Mouse (Mus musculus) myocyte (in vitro differentiated cells): ENCODE results near the gene Ercc6. TPM values are rescaled to one million over a fixed set of nuclear protein-coding genes. Genes with fewer than 3 reads are reported as not detected.

Experiments
- H3K27me3 ChIP-seq: one replicate; pipeline ENCODE4 v1.6.1; 2011; ENCODE audit not compliant: control insufficient read depth, insufficient read depth, insufficient read length
- H3K36me3 ChIP-seq: one replicate; pipeline ENCODE4 v1.6.1; 2011; ENCODE audit not compliant: control insufficient read depth, insufficient read depth
- H3K4me2 ChIP-seq: one replicate; pipeline ENCODE4 v1.6.1; 2011; ENCODE audit warnings: low read depth, control low read depth
- H3K4me3 ChIP-seq: one replicate; pipeline ENCODE4 v1.5.1; 2011; ENCODE audit warnings: mild to moderate bottlenecking, control low read depth, moderate library complexity
- H3K79me2 ChIP-seq: one replicate; pipeline ENCODE4 v1.6.1; 2011; ENCODE audit not compliant: control insufficient read depth, insufficient read depth
- H3ac ChIP-seq: one replicate; pipeline ENCODE4 v1.6.1; 2011; ENCODE audit not compliant: control insufficient read depth, insufficient read length
- CEBPB ChIP-seq: IDR thresholded peaks from 2 replicates; pipeline ENCODE4 v1.6.1; 2011; ENCODE audit warnings: mild to moderate bottlenecking, moderate library complexity; ENCODE audit not compliant: poor library complexity, insufficient read depth, severe bottlenecking
- E2F4 ChIP-seq: IDR thresholded peaks from one replicate; pipeline ENCODE4 v1.6.1; 2011; ENCODE audit warnings: mild to moderate bottlenecking, control low read depth, moderate library complexity; ENCODE audit not compliant: insufficient read depth
- MAX ChIP-seq: IDR thresholded peaks from one replicate; pipeline ENCODE4 v1.6.1; 2011; ENCODE audit warnings: low read depth, mild to moderate bottlenecking, control low read depth
- MYOD1 ChIP-seq, 3 experiments: IDR thresholded peaks; one replicate each; pipeline ENCODE4 v1.6.1; 2011; ENCODE audit warnings: control low read depth in 2 of 3, low read depth in 2 of 3, mild to moderate bottlenecking in 2 of 3, moderate library complexity in 1 of 3; ENCODE audit not compliant: insufficient read length in 2 of 3, control insufficient read depth in 1 of 3
- MYOG ChIP-seq, 3 experiments: IDR thresholded peaks; one replicate each; pipeline ENCODE4 v1.6.1; 2011; ENCODE audit warnings: control low read depth in 2 of 3, low read depth in 2 of 3, mild to moderate bottlenecking in 2 of 3; ENCODE audit not compliant: insufficient read length in 2 of 3, control insufficient read depth in 1 of 3, insufficient read depth in 1 of 3
- POLR2A ChIP-seq: IDR thresholded peaks from one replicate; pipeline ENCODE4 v1.6.1; 2011; ENCODE audit warnings: low read depth, mild to moderate bottlenecking, control low read depth, moderate library complexity; ENCODE audit not compliant: insufficient read length
- POLR2AphosphoS2 ChIP-seq: IDR thresholded peaks from one replicate; pipeline ENCODE4 v1.6.1; 2011; ENCODE audit warnings: low read depth, control low read depth; ENCODE audit not compliant: insufficient read length
- REST ChIP-seq: IDR thresholded peaks from one replicate; pipeline ENCODE4 v1.6.1; 2011; ENCODE audit warnings: mild to moderate bottlenecking, control low read depth, moderate library complexity; ENCODE audit not compliant: insufficient read depth, insufficient read length
- SRF ChIP-seq: IDR thresholded peaks from one replicate; pipeline ENCODE4 v1.6.1; 2011; ENCODE audit warnings: low read depth; ENCODE audit not compliant: control insufficient read depth, insufficient read length
- TCF12 ChIP-seq: IDR thresholded peaks from one replicate; pipeline ENCODE4 v1.6.1; 2011; ENCODE audit warnings: mild to moderate bottlenecking, control low read depth; ENCODE audit not compliant: poor library complexity, insufficient read depth, severe bottlenecking
- TCF3 ChIP-seq: IDR thresholded peaks from one replicate; pipeline ENCODE4 v1.6.1; 2011; ENCODE audit warnings: low read depth, control low read depth; ENCODE audit not compliant: insufficient read length
- USF1 ChIP-seq: IDR thresholded peaks from one replicate; pipeline ENCODE4 v1.6.1; 2011; ENCODE audit warnings: low read depth, mild to moderate bottlenecking, control low read depth, moderate library complexity
- polyA plus RNA-seq: library from polyadenylated mRNA; unstranded; fragments of >200 nt; fragmentation: generic; extraction: Trizol; gene quantifications from one replicate; pipeline ENCODE4 v1.2.1, GENCODE M21; 2012; ENCODE audit warnings: missing spikeins

The Ercc6 gene
- polyA plus RNA-seq: 2.1 TPM

DNA sequence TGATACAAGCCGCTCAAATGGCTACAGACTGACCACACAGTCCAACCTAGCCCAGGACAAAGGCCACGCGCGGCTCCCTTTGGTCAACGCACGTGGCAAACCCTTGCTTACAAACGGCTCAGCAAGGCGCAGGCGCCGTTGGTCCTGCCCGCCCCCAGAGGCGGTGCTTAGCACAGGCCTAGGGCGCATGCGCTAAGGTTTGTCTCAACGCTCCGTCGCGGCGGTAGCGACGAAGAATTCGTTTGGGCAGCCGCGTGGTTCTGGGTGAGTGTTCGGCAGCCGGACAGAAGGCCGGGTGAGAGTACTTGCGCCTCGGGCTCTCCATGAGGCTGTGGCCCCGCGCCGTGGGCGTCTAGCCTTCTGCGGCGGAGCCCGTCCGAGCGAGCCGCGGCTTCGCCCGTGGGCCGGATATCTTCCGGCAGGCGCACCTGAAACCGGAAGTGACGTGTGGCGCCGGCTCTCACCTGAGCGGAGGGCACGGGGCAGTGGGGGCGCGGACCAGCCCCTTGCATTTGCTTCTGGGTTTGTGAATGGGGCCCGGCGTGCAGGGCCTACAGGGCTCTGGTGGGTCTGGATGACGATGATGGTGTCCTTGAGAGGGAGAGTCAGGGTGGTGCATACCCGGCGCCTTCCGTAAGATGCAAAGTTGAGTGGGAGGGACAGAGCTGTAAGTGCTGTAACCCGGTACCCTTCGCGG is at the start of gene Ercc6:
Gene Ercc6, plus strand, starts transcription at position 186 of the 697 bp plus-strand sequence.
- H3K4me2 ChIP-seq: peak within 1 kb of the TSS; percentile 91

GRCm38 (mm10) chr14:32464601-32465505 is 48.5 kb upstream of the Ercc6 start, which contains the start of gene Slc18a3:
Gene Slc18a3, minus strand, starts transcription at chr14:32464850.
- TF ChIP-seq MYOD1 (IDR thresholded peaks at IDR 0.05; ENCODE audit: control insufficient read depth in 1 of 3, insufficient read length in 2 of 3, low read depth in 2 of 3): no peak
- no peak for TF ChIP-seq SRF
- no peak for TF ChIP-seq TCF12
- no peak for TF ChIP-seq E2F4
- no peak for TF ChIP-seq MAX
- Histone ChIP-seq H3K79me2 (no peaks in the 10 kb centered on the region), H3K4me3 (no peak within 1 kb of the TSS), H3K27me3 (peaks cover 59% of the 10 kb centered on the region), H3K36me3 (no peaks in the 10 kb centered on the region), H3K4me2 (no peak within 1 kb of the TSS), H3ac (no peak within 1 kb of the TSS)

More for the DNA sequence above, at the start of gene Ercc6:
- H3K4me3 ChIP-seq: peak within 1 kb of the TSS; percentile 75
- H3K36me3 ChIP-seq: peaks cover 12% of the 10 kb centered on the region
- TF ChIP-seq POLR2AphosphoS2 (peak; percentile 89), USF1 (peak; percentile 30), REST (no peak), MYOG (IDR thresholded peaks at IDR 0.05; ENCODE audit: control insufficient read depth in 1 of 3, insufficient read depth in 1 of 3, insufficient read length in 2 of 3, low read depth in 2 of 3) (no peak), POLR2A (peak; percentile 94), MAX (peak; percentile 94), SRF (peak; percentile 25)
- no peaks in the 10 kb centered on the region for H3K27me3 ChIP-seq
- H3ac ChIP-seq: peak within 1 kb of the TSS; percentile 3
- peaks cover 32% of the 10 kb centered on the region for H3K79me2 ChIP-seq

- H3K36me3 ChIP-seq: no peaks in the 10 kb centered on the region
- H3K4me3 ChIP-seq: no peak overlapping the region
- TF ChIP-seq MAX: no peak
- no peak for TF ChIP-seq USF1
- TF ChIP-seq SRF: no peak
- TF ChIP-seq TCF12: no peak
- no peak for TF ChIP-seq TCF3
- TF ChIP-seq MYOG (IDR thresholded peaks at IDR 0.05; ENCODE audit: control insufficient read depth in 1 of 3, insufficient read depth in 1 of 3, insufficient read length in 2 of 3, low read depth in 2 of 3): no peak
- TF ChIP-seq MYOD1 (IDR thresholded peaks at IDR 0.05; ENCODE audit: control insufficient read depth in 1 of 3, insufficient read length in 2 of 3, low read depth in 2 of 3): no peak
- no peak for TF ChIP-seq CEBPB
- TF ChIP-seq POLR2A: no peak
- TF ChIP-seq E2F4: no peak
- no peak for TF ChIP-seq REST
- no peak for TF ChIP-seq POLR2AphosphoS2
- no peak overlapping the region for H3ac ChIP-seq
- H3K4me2 ChIP-seq: no peak overlapping the region
- no peaks in the 10 kb centered on the region for H3K79me2 ChIP-seq
- H3K27me3 ChIP-seq: peaks cover 55% of the 10 kb centered on the region
These were observed 47.8 kb upstream of the Ercc6 start for GRCm38 (mm10) chr14:32465506-32465870.

DNA sequence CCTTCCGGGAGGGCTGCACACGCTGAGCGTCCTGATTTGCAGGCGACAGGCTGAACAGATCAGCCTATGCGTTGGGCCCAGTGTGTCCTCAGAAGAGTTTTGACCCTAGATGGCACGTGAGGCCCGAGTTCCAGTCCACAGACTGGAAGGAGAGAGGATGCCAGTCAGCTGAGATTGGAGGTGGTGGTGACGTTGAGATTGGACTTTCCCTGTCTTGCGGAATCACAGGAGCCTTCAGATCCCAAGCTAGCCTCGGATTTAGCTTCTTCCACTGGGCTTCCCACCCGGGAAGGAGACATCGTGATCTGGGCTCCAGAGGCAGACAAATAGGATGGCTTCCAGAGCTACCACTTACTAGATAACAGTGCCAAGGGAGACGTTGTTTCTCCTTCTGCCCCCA is 47.4 kb upstream of the Ercc6 start, which contains the start of gene Chat:
Gene Chat, minus strand, starts transcription at position 101 of the 400 bp plus-strand sequence.
- Histone ChIP-seq H3ac (no peak within 1 kb of the TSS), H3K36me3 (no peaks in the 10 kb centered on the region), H3K4me3 (no peak within 1 kb of the TSS), H3K79me2 (no peaks in the 10 kb centered on the region), H3K4me2 (no peak within 1 kb of the TSS), H3K27me3 (peaks cover 51% of the 10 kb centered on the region)
- TF ChIP-seq USF1 (no peak), CEBPB (no peak), E2F4 (no peak), POLR2A (no peak), MYOG (IDR thresholded peaks at IDR 0.05; ENCODE audit: control insufficient read depth in 1 of 3, insufficient read depth in 1 of 3, insufficient read length in 2 of 3, low read depth in 2 of 3) (no peak), MAX (no peak), SRF (no peak), REST (no peak), TCF12 (no peak), MYOD1 (IDR thresholded peaks at IDR 0.05; ENCODE audit: control insufficient read depth in 1 of 3, insufficient read length in 2 of 3, low read depth in 2 of 3) (no peak), TCF3 (no peak), POLR2AphosphoS2 (no peak)
